Mouse (Mus musculus) liver, postnatal 0 days (tissue): ENCODE data around the gene Tnfsf13. TPM values are rescaled to one million over a fixed set of nuclear protein-coding genes. Genes with fewer than 3 reads are reported as not detected.

Experiments
- ATAC-seq: fragments of 200-750 bp; cut with Nextera tagmentation; 2 replicates; pipeline ENCODE4 v1.8.0; 2017; ENCODE audit warnings: mild to moderate bottlenecking, moderate library complexity
- DNase-seq: peaks from one replicate; pipeline ENCODE4 v3.0.0-alpha.2; 2016
- H3K27ac ChIP-seq: fragments of 300-500 bp; sonication (generic); 2 replicates; pipeline ENCODE4 v1.5.1; 2014; ENCODE audit warnings: antibody characterized with exemption, moderate library complexity, mild to moderate bottlenecking, low read depth
- H3K27me3 ChIP-seq: fragments of 300-500 bp; sonication (generic); 2 replicates; pipeline ENCODE4 v1.6.1; 2014; ENCODE audit warnings: low read length, control low read depth, mixed read lengths; ENCODE audit not compliant: insufficient read depth
- H3K36me3 ChIP-seq: fragments of 300-500 bp; sonication (generic); replicated peaks from 2 replicates; pipeline ENCODE4 v1.6.1; 2014; ENCODE audit warnings: mild to moderate bottlenecking, control low read depth, low read length, moderate library complexity, mixed read lengths; ENCODE audit not compliant: insufficient read depth
- H3K4me1 ChIP-seq: fragments of 300-500 bp; sonication (generic); 2 replicates; pipeline ENCODE4 v1.6.1; 2014; ENCODE audit warnings: antibody characterized with exemption, mild to moderate bottlenecking, control low read depth; ENCODE audit not compliant: insufficient read depth
- H3K4me2 ChIP-seq: fragments of 300-500 bp; sonication (generic); 2 replicates; pipeline ENCODE4 v1.6.1; 2014; ENCODE audit warnings: low read depth, mild to moderate bottlenecking, low read length, moderate library complexity, mixed read lengths
- H3K4me3 ChIP-seq: fragments of 300-500 bp; sonication (generic); 2 replicates; pipeline ENCODE4 v1.5.1; 2014; ENCODE audit warnings: low read depth, low read length
- H3K9ac ChIP-seq: fragments of 300-500 bp; sonication (generic); replicated peaks from 2 replicates; pipeline ENCODE4 v1.6.1; 2014; ENCODE audit warnings: mild to moderate bottlenecking, moderate library complexity
- H3K9me3 ChIP-seq: fragments of 300-500 bp; sonication (generic); 2 replicates; pipeline ENCODE4 v1.6.1; 2016; ENCODE audit warnings: mild to moderate bottlenecking, control low read depth, low read length, mixed read lengths
- CTCF ChIP-seq: sonication (generic); IDR thresholded peaks from 2 replicates; pipeline ENCODE4 v1.5.1; 2016; ENCODE audit warnings: antibody characterized with exemption, low read depth
- EP300 ChIP-seq: IDR thresholded peaks from 2 replicates; pipeline ENCODE4 v1.6.1; 2016; ENCODE audit warnings: antibody characterized with exemption, low read depth, mild to moderate bottlenecking
- WGBS: fragments of 180-500 bp; shearing (Covaris S2); extraction: QIAGEN DNeasy Blood & Tissue Kit; methylation state at CpG from one replicate; pipeline ENCODE4 v1.1.7; 2014; ENCODE audit not compliant: insufficient replicate concordance; 5-methylcytosine and 5-hydroxymethylcytosine counted together
- polyA plus RNA-seq: library from polyadenylated mRNA; unstranded; fragments of >200 nt; fragmentation: Nextera tagmentation; extraction: Ambion mirVana; gene quantifications from 2 replicates; pipeline ENCODE4 v1.2.1, GENCODE M21; 2015

Tnfsf13 gene
- polyA plus RNA-seq, 1 experiment from 2014 or later: 0.46 TPM

GRCm38 (mm10) chr11:69692196-69692811 is 6.7 kb upstream of the Tnfsf13 start:
- Histone ChIP-seq H3K9me3 (no peaks in the 10 kb centered on the region), H3K36me3 (no peaks in the 10 kb centered on the region), H3K9ac (no peak overlapping the region), H3K27ac (peak overlapping the region; percentile 59; the same call in 1 of the 2 replicates), H3K4me3 (no peak overlapping the region), H3K27me3 (no peaks in the 10 kb centered on the region), H3K4me2 (no peak overlapping the region), H3K4me1 (peaks cover 19% of the 10 kb centered on the region)
- 44% methylated on average over 9 of the region's 9 CpGs for WGBS
- no peak for DNase-seq
- no peak for ATAC-seq
- TF ChIP-seq CTCF: no peak
- TF ChIP-seq EP300: no peak

GRCm38 (mm10) chr11:69689891-69690290 is 4.3 kb upstream of the Tnfsf13 start:
- Histone ChIP-seq H3K4me1 (peaks cover 31% of the 10 kb centered on the region), H3K27ac (no peak overlapping the region), H3K4me3 (no peak overlapping the region), H3K36me3 (no peaks in the 10 kb centered on the region), H3K9ac (no peak overlapping the region), H3K9me3 (no peaks in the 10 kb centered on the region), H3K4me2 (no peak overlapping the region), H3K27me3 (no peaks in the 10 kb centered on the region)
- DNase-seq: no peak
- TF ChIP-seq CTCF: no peak
- TF ChIP-seq EP300: no peak
- ATAC-seq: no peak
- WGBS: 94% methylated on average over 1 of the region's 1 CpGs

DNA sequence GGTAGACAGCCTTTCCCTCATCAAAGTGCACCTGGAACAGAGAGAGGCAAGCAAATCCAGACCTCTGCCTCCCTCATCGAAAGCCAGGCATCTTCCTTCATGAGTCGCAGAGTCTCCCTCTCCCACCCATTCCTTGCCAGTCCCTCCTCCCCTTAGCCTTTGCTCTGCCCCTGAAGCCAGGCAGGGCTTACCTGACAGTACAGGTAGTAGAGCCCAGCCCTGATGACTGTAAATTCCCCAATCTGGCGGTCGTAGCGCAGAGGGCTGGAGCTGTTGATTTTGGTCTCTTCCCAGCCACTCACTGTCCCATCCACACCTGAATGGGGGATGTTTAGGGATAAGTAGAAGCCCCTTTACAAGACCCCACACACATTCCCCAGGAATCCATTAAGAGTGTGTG is 1.5 kb upstream of the Tnfsf13 start:
- H3K27ac ChIP-seq: no peak overlapping the region
- WGBS: 74% methylated on average over 5 of the region's 5 CpGs
- H3K9me3 ChIP-seq: no peaks in the 10 kb centered on the region
- peaks cover 31% of the 10 kb centered on the region for H3K4me1 ChIP-seq
- TF ChIP-seq EP300 (no peak), CTCF (no peak)
- H3K9ac ChIP-seq: no peak overlapping the region
- ATAC-seq (no peak), DNase-seq (no peak)
- H3K4me3 ChIP-seq: no peak overlapping the region
- no peaks in the 10 kb centered on the region for H3K36me3 ChIP-seq
- H3K27me3 ChIP-seq: no peaks in the 10 kb centered on the region
- no peak overlapping the region for H3K4me2 ChIP-seq

GRCm38 (mm10) chr11:69686377-69686776 is 793 bp upstream of the Tnfsf13 start:
- no peaks in the 10 kb centered on the region for H3K36me3 ChIP-seq
- no peak overlapping the region for H3K9ac ChIP-seq
- peaks cover 31% of the 10 kb centered on the region for H3K4me1 ChIP-seq
- DNase-seq (peak; percentile 79), ATAC-seq (no peak)
- no peaks in the 10 kb centered on the region for H3K9me3 ChIP-seq
- peak overlapping the region; percentile 82 for H3K27ac ChIP-seq
- no peaks in the 10 kb centered on the region for H3K27me3 ChIP-seq
- WGBS: 35% methylated on average over 4 of the region's 4 CpGs
- no peak for TF ChIP-seq EP300
- no peak for TF ChIP-seq CTCF
- H3K4me3 ChIP-seq: no peak overlapping the region
- no peak overlapping the region for H3K4me2 ChIP-seq

DNA sequence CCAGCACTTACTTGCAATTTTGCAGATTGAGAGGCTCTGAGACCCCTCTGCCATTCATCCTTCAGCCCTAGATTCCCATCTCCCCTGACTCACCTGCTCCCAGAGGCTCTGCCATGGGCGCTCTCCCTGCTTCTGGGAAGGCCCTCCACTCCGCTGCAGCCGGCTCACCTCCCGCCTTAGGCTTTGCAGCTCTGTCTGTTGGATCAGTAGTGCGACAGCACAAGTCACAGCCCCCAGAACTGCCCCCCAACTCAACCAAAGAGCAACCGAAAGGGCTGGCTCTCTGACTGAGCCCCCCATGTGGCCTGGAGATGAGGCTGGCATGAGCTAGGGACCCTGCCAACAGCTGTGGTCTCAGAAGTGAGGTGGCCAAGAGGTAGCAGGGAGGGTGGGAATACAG is 648 bp downstream of the Tnfsf13 start:
- Histone ChIP-seq H3K9me3 (no peaks in the 10 kb centered on the region), H3K4me2 (peak overlapping the region; percentile 50; the same call in 1 of the 2 replicates), H3K36me3 (no peaks in the 10 kb centered on the region), H3K4me1 (peaks cover 40% of the 10 kb centered on the region), H3K4me3 (no peak overlapping the region), H3K9ac (peak overlapping the region; percentile 34; the same call in 1 of the 2 replicates), H3K27ac (peak overlapping the region; percentile 82), H3K27me3 (no peaks in the 10 kb centered on the region)
- no peak for ATAC-seq
- 80% methylated on average over 6 of the region's 6 CpGs for WGBS
- DNase-seq: no peak
- no peak for TF ChIP-seq CTCF
- TF ChIP-seq EP300: no peak

GRCm38 (mm10) chr11:69684128-69684745 is 1.3 kb downstream of the Tnfsf13 start:
- H3K36me3 ChIP-seq: no peaks in the 10 kb centered on the region
- peaks cover 40% of the 10 kb centered on the region for H3K4me1 ChIP-seq
- peak overlapping the region; percentile 26; the same call in 1 of the 2 replicates for H3K9ac ChIP-seq
- 76% methylated on average over 12 of the region's 12 CpGs for WGBS
- no peak overlapping the region for H3K4me3 ChIP-seq
- H3K4me2 ChIP-seq: no peak overlapping the region
- no peak for ATAC-seq
- no peak for TF ChIP-seq CTCF
- H3K9me3 ChIP-seq: no peaks in the 10 kb centered on the region
- no peak for DNase-seq
- H3K27ac ChIP-seq: peak overlapping the region; percentile 22; the same call in 1 of the 2 replicates
- H3K27me3 ChIP-seq: no peaks in the 10 kb centered on the region
